Mouse (Mus musculus) embryonic fibroblast, embryonic 13.5 days (primary cell): ENCODE measurements around the gene Elmod2.

Experiments used
- CTCF ChIP-seq: IDR thresholded peaks from 2 replicates; pipeline ENCODE4 v1.5.1; 2011; ENCODE audit warnings: mild to moderate bottlenecking, control low read depth, low read length, moderate library complexity, borderline replicate concordance; ENCODE audit not compliant: insufficient read depth
- POLR2A ChIP-seq: IDR thresholded peaks from 2 replicates; pipeline ENCODE4 v1.6.1; 2011; ENCODE audit warnings: low read depth, mild to moderate bottlenecking, control low read depth, low read length, moderate library complexity

- TF ChIP-seq CTCF (no peak), POLR2A (no peak)
Observed at GRCm38 (mm10) chr8:83348263-83348662, 16.0 kb upstream of the Elmod2 start, which contains the start of gene Mgat4d.
